Mouse (Mus musculus): ENCODE measurements around the gene Plekhm2. TPM values are rescaled to one million over a fixed set of nuclear protein-coding genes. Genes with fewer than 3 reads are reported as not detected.

The Plekhm2 gene
- total RNA-seq, 1 experiment from 2014 or later = 16.5 TPM

DNA sequence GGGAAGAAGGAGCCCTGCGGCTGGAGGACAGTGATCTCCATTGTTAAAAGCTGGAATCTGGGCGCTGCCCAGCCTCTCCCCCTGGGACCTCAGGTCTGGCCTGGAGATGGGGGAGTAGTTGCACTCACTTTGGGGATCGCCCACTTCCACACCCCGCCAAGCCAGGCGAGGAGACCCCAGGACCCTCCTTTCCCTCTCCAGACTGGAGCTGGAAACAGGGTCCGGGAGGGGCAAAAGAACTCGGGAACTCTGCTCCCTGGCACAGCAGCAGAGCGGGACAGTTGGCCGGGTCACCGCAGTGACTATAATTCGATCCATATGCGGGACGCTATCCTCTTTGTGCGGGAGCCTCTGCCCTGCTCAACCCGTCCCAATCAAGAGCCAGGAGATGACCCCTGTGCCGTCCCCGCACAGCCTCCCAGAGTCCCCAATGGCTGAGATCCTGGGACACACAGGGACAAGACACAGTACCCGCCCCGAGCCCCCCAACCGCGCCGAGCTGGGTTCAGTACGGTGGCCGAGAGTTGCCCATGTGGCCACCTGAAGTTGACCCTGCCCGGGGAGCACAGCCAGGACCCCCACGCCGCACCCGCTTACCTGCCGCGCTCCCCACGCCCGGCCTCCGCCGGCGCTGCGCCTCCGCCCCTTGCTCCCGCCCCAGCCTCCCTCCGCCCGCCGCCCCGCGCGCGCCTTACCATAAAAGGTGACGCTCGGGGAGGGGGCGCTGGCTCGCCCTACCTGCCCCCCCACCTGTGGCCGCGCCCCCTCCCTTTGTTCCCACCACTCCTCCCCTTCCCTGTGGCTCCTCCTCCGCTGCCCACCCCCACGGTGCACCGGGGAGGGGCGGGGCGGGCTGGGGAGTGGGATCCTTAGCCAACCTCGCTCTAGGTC lies 65.2 kb downstream of the Plekhm2 start:
- ATAC-seq (replicated peaks in 1 of 2; ENCODE audit: insufficient read depth in 1 of 2, low FRiP score in 2 of 2, low TSS enrichment in 1 of 2, low read depth in 1 of 2, poor library complexity in 2 of 2, severe bottlenecking in 2 of 2) = no peak

- ATAC-seq (replicated peaks in 1 of 2; ENCODE audit: insufficient read depth in 1 of 2, low FRiP score in 2 of 2, low TSS enrichment in 1 of 2, low read depth in 1 of 2, poor library complexity in 2 of 2, severe bottlenecking in 2 of 2) = no peak
Measured at GRCm38 (mm10) chr4:141598894-141599250, 65.8 kb downstream of the Plekhm2 start.

DNA sequence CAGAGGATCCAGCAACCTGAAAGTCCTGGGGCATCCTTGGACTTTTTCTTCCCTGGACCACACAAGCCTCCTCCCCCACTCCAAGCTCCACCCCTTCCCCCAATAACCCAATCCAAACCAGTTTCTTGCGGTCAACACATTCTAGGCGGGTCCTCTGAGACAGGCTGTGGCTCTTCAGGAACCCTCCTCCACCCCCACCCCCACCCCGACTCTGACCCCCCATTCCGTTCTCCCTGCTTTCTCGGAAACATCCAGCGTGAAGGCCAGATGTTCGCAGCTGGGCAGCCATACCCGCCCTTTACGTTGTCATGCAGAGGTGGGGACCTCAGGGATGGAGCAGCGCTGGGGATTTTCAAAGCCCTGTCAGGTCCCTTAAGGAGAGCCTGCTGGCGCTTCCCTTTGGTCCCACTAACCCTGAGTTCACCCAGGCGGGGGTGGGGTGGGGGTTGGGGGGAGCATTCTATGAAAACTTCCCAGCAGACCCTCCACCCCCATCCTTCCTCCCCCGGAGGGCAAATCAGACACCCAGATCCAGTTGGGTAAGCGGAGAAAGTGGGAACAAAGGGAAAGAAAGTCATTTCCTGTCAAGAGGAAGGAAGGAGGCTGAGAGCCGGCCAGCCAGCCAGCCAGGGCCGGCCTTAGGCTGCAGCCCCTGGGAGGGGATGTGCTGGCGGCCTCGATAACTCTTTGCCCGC lies 66.4 kb downstream of the Plekhm2 start:
- ATAC-seq (replicated peaks in 1 of 2; ENCODE audit: insufficient read depth in 1 of 2, low FRiP score in 2 of 2, low TSS enrichment in 1 of 2, low read depth in 1 of 2, poor library complexity in 2 of 2, severe bottlenecking in 2 of 2) = 0 out of 4 replicates have a peak, but pooled peaks of 1 of the 2 experiments have one; percentile 24

DNA sequence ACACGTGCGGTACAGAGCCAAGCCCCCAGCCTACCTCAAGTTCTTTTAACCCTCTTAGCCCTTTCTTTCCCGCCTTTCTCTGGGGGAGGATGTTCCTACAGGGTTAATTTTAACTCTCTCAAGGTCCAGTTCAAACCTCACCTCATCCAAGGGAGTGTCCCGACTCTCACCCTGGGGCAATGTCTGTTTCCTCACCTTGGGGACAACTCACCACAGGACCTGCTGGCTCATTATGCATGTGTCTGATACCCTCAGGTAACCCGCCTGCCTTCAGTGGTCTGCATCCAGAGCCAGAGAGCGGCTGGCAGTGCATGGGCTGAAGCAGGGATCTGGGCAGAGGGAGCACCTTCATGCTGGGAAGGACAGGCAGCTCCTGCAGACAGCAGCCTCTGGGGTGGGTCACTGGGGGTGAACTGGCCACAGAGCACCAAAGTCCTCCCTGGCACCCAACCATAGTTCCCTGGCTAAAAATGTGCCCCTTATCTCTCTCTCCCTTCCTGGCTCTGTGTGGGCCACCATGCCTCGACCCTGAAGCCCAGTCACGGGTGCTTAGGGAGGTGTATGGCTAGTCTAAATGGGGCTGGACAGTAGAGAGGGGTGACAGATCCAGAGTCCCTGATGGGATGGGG lies 67.9 kb downstream of the Plekhm2 start:
- no peak for ATAC-seq (replicated peaks in 1 of 2; ENCODE audit: insufficient read depth in 1 of 2, low FRiP score in 2 of 2, low TSS enrichment in 1 of 2, low read depth in 1 of 2, poor library complexity in 2 of 2, severe bottlenecking in 2 of 2)

DNA sequence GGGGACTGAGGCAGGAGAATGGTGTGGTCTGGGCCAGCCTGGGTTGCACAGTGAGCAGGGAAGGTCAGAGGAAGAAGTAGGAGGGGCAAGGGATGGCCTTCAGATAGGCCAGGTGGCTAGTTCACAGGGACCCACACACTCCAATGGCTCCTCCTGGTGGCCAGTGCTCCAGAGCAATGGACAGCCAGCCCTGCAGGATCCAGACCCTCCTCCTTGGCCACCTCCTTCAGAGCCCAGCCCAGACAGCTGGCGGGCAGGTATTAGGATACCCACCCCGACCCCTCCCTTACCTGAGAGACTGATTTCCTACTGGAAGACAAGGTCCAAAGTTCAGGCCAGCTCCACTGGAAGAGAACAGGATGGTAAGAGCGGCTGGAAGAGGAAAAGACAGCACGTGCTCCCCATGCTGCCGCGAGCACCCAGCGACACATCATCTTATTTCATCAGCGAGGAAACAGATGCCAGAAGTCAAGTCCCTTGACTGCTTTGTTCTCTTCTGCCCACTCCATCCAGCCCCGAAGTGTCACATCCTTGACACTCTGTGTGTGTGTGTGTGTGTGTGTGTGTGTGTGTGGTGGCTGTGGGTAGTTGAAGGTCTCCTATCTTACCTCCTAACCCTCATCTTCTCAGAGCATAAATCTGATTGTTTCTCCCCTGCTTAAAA lies 69.0 kb downstream of the Plekhm2 start:
- no peak for ATAC-seq (replicated peaks in 1 of 2; ENCODE audit: insufficient read depth in 1 of 2, low FRiP score in 2 of 2, low TSS enrichment in 1 of 2, low read depth in 1 of 2, poor library complexity in 2 of 2, severe bottlenecking in 2 of 2)

DNA sequence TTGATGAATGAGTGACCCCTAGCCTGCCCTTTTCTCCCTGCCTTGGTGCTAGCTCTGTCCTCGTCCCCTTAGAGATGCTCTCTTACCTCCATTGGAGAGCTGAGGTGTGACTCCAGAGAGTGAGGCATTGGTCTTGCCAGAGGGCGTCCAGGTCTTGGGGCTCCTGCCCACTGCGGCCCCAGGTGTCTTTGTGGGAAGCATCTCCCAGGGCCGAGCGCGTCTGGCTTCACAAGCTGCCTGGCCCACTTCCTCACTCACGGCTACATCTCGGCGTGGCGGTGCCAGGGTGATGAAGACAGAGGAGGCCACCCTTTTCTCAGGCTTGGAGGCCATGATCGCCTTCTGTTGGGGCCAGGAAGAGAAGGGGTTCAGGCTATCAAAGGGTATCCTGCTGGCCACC lies 69.6 kb downstream of the Plekhm2 start:
- ATAC-seq (replicated peaks in 1 of 2; ENCODE audit: insufficient read depth in 1 of 2, low FRiP score in 2 of 2, low TSS enrichment in 1 of 2, low read depth in 1 of 2, poor library complexity in 2 of 2, severe bottlenecking in 2 of 2) = no peak

- no peak; a peak in 1 of 4 replicates for ATAC-seq (replicated peaks in 1 of 2; ENCODE audit: insufficient read depth in 1 of 2, low FRiP score in 2 of 2, low TSS enrichment in 1 of 2, low read depth in 1 of 2, poor library complexity in 2 of 2, severe bottlenecking in 2 of 2)
Measured at GRCm38 (mm10) chr4:141591547-141591946, 73.2 kb downstream of the Plekhm2 start.

DNA sequence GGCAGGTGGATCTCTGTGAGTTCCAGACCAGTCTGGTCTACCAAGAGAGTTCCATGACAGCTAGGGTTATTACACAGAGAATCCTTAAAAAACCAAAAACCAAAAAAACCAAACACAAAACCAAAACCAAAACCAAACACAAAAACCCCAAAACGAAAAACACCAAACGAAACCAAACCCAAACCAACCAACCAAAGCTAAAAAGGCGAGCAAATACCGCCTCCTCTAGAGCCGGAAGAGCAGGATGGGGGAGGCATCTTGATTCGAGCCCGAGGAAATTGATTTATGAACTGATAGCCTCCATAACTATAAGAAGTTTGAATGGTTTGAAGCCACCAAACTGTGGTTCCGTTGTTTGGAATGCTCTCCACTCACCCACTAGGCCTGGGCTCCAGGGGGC lies 80.8 kb downstream of the Plekhm2 start:
- no peak for ATAC-seq (replicated peaks in 1 of 2; ENCODE audit: insufficient read depth in 1 of 2, low FRiP score in 2 of 2, low TSS enrichment in 1 of 2, low read depth in 1 of 2, poor library complexity in 2 of 2, severe bottlenecking in 2 of 2)

GRCm38 (mm10) chr4:141581051-141581450 lies 83.6 kb downstream of the Plekhm2 start:
- no peak for ATAC-seq (replicated peaks in 1 of 2; ENCODE audit: insufficient read depth in 1 of 2, low FRiP score in 2 of 2, low TSS enrichment in 1 of 2, low read depth in 1 of 2, poor library complexity in 2 of 2, severe bottlenecking in 2 of 2)

- ATAC-seq (replicated peaks in 1 of 2; ENCODE audit: insufficient read depth in 1 of 2, low FRiP score in 2 of 2, low TSS enrichment in 1 of 2, low read depth in 1 of 2, poor library complexity in 2 of 2, severe bottlenecking in 2 of 2) = no peak
Measured at GRCm38 (mm10) chr4:141578833-141579232, 85.9 kb downstream of the Plekhm2 start.

GRCm38 (mm10) chr4:141576877-141577276 lies 87.8 kb downstream of the Plekhm2 start:
- no peak for ATAC-seq (replicated peaks in 1 of 2; ENCODE audit: insufficient read depth in 1 of 2, low FRiP score in 2 of 2, low TSS enrichment in 1 of 2, low read depth in 1 of 2, poor library complexity in 2 of 2, severe bottlenecking in 2 of 2)

GRCm38 (mm10) chr4:141576404-141576803 lies 88.3 kb downstream of the Plekhm2 start:
- no peak for ATAC-seq (replicated peaks in 1 of 2; ENCODE audit: insufficient read depth in 1 of 2, low FRiP score in 2 of 2, low TSS enrichment in 1 of 2, low read depth in 1 of 2, poor library complexity in 2 of 2, severe bottlenecking in 2 of 2)

Other genes with a start within 250 kb of the Plekhm2 start
- gene Clcnkb, start 248.9 kb downstream of the Plekhm2 start, total RNA-seq (2017) = not detected in 2 replicates
- gene Hspb7, start 244.1 kb downstream of the Plekhm2 start, total RNA-seq (2017) = 1.3 TPM in 1 of 2 replicates, not detected in the other
- not detected in 2 replicates for gene Srarp, start 228.8 kb downstream of the Plekhm2 start, total RNA-seq (2017)
- gene Zbtb17, start 220.2 kb downstream of the Plekhm2 start, total RNA-seq (2017) = 22.1 and 22.3 TPM in 2 replicates
- gene Spen, start 126.3 kb downstream of the Plekhm2 start, total RNA-seq (2017) = 26.7 and 39.0 TPM in 2 replicates
- gene Fblim1, start 58.8 kb downstream of the Plekhm2 start, total RNA-seq (2017) = 0.13 and 0.35 TPM in 2 replicates
- gene Tmem82, start 46.3 kb downstream of the Plekhm2 start, total RNA-seq (2017) = 0.60 and 0.63 TPM in 2 replicates
- not detected in 2 replicates for gene Slc25a34, start 41.1 kb downstream of the Plekhm2 start, total RNA-seq (2017)
- gene Rsc1a1, start 20.7 kb upstream of the Plekhm2 start, total RNA-seq (2017) = 4.7 and 15.7 TPM in 2 replicates
- gene Ddi2, start 58.5 kb upstream of the Plekhm2 start, total RNA-seq (2017) = 23.6 and 28.9 TPM in 2 replicates
- not detected in 2 replicates for gene Agmat, start 81.8 kb upstream of the Plekhm2 start, total RNA-seq (2017)
- 6.3 and 10.3 TPM in 2 replicates for gene Dnajc16, start 126.0 kb upstream of the Plekhm2 start, total RNA-seq (2017)
- 10.2 and 13.8 TPM in 2 replicates for gene Casp9, start 128.7 kb upstream of the Plekhm2 start, total RNA-seq (2017)
- gene Cela2a, start 161.3 kb upstream of the Plekhm2 start, total RNA-seq (2017) = not detected in 2 replicates
- gene Ctrc, start 181.5 kb upstream of the Plekhm2 start, total RNA-seq (2017) = not detected in 2 replicates
- 37.1 and 47.2 TPM in 2 replicates for gene Efhd2, start 210.0 kb upstream of the Plekhm2 start, total RNA-seq (2017)

Measured in hematopoietic stem cell, adult 5-6 weeks (primary cell).